Mouse (Mus musculus) WW6 (cell line): ENCODE measurements around the gene Prune1.
A peak's percentile ranks its signal among the peaks of the same experiment; 100 is the strongest.

Source experiments
- DNase-seq: peaks from one replicate; pipeline ENCODE4 v3.0.0-alpha.2; 2013; ENCODE audit warnings: low read depth, low spot score

Prune1 gene

DNA sequence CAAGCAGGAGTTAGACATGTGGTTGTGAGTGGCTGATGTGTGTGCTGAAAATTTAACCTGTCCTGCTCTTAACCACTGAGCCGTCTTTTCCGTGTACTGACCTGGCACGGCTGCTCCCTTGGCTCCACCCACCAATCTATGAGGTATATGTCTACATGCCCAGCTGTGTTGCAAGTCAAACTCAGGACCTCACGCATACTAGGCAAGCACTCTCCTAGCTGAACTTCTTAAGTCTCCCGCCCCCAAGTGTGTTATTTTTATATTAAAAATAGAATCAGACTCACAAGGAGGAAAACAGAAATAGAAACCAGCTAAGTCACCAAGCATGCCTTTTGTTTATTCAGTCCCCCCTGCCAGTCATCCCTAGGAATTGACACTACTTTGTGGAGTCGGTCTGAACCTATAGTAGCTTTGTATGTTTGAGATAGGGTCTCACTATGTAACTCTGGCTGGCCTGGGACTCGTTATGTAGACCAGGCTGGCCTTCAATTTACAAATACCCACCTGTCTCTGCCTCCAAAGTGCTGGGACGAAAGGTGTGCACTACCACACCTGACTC lies 44.3 kb downstream of the Prune1 start:
- DNase-seq = no peak

GRCm38 (mm10) chr3:95235386-95236301 lies 46.2 kb downstream of the Prune1 start:
- no peak for DNase-seq

GRCm38 (mm10) chr3:95233303-95233980 lies 48.4 kb downstream of the Prune1 start:
- DNase-seq = no peak

- DNase-seq = no peak
Measured at GRCm38 (mm10) chr3:95232771-95233170, 49.1 kb downstream of the Prune1 start.

GRCm38 (mm10) chr3:95231298-95232221 lies 50.3 kb downstream of the Prune1 start, which contains the start of gene Mllt11:
Gene Mllt11, minus strand, starts transcription at chr3:95232171.
- no peak for DNase-seq

- DNase-seq = no peak
Measured at GRCm38 (mm10) chr3:95230495-95231297, 51.2 kb downstream of the Prune1 start.

DNA sequence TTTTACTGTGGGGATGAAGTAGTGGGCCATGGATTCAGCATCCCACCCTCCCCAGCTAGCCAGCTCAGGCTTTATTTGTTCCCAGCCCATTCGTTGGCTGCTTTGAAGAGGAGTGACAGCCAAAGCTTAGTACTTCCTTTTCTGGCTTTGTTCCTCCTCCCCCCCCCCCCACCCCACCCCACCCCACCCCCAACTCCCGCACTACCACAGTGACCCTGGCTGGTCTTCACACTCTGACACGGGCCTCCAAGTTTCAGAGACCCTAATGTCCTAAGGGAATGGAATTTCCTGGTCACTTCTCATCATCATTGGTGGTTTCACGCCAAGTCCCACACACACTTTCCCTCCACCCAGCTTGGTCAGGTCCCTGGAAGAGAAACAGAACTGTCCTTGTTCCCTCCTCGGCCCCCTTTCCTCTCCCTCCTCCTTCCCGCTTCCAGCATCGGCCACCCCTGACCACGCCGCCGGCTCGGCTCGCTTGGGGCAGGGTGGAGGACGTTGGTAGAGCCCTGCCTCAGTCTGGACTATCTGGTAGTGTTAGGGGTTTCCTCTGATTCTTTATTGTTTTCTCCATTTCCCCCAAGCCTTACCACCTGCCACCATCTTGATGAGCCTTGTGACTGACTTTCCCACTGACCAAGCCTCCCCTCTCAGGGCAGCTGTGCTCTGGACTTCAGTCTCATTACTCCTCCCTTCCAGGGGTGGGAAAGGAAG lies 51.9 kb downstream of the Prune1 start:
- DNase-seq = no peak

DNA sequence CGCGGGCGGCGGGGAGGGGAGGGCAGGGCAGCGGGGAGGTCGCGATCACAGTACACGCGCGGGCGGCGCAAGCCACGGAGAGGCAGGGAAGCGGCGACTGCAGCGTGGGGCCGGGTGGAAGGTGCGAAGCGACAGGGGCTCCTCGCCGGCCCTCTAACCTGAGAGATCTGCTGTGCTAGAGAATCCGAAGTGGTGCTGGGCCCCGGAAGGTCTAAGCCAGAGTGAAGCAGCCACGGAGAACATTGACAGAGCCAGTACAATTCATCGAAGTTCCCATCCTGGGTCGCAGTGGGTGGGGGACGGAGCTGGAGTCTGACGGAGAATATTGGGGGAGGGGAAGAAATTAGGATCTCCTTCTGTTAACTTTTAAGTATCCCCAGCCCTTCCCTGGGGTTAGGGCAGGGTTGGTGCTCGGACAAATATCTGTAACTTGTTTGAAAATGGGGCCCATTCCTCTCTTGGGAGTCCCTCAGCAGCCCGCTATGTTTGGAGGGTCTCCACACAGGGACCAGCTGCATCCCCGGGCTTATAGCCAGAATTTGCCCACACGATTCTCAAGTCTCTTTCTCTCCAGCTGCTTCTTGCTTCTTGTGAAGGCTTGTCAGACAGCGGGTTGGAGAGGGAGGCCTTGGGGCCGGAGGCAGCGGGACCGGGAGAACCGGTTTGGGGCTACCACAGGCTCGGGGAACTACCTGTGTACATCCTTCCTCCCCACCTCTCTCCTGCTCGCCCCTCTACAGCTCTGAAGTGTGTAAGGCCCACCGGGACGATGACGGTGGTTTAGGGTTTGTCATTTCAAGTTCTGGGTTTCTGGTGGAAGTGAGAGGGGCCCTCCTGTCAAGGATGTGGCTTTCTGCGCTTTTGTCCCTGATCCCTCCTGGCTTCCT lies 52.7 kb downstream of the Prune1 start:
- DNase-seq = no peak

- DNase-seq = no peak
Measured at GRCm38 (mm10) chr3:95228148-95228893, 53.6 kb downstream of the Prune1 start, which contains the start of gene Cdc42se1. Gene Cdc42se1, plus strand, starts transcription at chr3:95228732.

- DNase-seq = no peak
Measured at GRCm38 (mm10) chr3:95227214-95227613, 54.7 kb downstream of the Prune1 start.

DNA sequence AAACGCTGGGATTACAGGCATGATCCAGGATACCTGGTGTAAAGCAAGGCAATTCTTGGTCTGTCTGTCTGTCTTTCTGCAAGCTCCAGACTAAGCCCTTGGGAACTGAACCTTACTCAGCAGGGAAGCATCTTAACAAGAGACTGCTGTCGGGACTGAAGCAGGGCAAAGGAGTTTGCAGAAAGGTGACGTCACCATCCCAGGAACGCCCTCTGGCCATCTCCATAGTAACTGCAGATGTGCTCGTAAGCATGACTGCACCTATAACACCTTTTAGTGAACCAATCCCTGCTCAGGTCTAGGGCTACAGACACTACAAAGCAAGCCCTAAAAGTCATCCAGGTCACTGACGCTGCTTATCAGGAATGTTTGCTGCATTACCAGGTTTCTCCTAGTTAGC lies 57.6 kb downstream of the Prune1 start:
- DNase-seq = no peak

DNA sequence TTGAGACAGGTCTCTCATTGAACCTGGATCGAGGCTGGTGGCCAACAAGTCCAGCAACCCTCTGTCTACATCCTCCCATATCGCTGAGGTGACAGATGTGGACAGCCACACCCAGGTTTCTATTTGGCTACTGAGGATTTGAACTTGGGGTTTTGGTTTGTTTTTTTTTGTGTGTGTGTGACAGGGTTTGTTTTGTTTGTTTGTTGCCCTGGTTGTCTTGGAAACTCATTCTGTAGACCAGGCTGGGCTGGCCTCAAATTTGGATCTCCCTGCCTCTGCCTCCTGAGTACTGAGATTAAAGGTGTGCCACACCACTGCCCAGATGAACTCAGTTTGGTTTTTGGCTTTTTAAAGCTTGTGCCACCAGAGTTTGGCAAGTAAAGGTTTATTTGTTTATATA lies 58.8 kb downstream of the Prune1 start:
- DNase-seq = no peak

- DNase-seq = no peak
Measured at GRCm38 (mm10) chr3:95218466-95219137, 63.3 kb downstream of the Prune1 start.

DNA sequence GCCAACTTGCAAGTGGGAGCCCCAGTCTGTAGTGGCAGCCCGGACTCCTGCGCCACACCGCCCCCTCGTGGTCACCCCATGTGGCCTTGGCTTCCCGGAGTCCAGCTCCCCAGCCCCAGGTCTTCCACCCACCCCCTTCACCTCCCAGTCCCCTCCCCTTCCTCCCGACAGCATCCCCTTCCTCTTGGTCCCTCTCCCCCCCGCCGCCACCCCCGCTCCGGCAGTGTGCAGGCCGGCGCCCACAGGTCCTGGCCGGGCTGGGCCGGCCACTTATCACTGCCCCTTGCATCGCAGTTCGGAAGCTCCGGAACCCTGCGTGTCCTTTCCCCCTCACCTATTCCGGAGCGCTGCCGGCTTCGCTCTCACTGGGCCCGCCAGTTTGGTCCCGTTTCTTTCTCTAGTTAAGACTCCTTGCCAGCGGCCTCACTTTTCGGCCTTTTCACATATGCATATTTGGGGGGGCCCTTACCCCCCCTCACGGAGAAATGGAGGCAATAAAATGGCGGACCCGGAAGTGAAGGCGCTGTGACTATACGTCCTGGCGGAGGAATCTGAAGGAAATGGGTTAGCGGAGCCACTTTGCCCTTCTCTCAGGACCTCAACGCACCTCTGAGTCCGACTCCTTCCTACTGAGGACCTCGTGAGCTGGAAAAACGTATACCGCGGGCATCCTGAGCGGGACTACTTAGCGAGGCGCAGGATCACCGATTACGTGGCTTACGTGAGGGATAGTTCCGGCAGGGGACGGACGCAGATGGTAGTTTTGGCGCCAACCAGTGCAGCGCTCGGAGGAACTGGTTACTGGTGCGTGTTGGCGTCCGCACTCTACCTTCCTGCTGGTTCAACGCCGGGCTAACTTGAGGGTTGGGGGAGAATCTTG lies 64.4 kb downstream of the Prune1 start, which contains the start of gene Gabpb2:
TSS of gene Gabpb2 (minus strand) at position 662 of the 880 bp plus-strand sequence.
- peak; percentile 87 for DNase-seq

DNA sequence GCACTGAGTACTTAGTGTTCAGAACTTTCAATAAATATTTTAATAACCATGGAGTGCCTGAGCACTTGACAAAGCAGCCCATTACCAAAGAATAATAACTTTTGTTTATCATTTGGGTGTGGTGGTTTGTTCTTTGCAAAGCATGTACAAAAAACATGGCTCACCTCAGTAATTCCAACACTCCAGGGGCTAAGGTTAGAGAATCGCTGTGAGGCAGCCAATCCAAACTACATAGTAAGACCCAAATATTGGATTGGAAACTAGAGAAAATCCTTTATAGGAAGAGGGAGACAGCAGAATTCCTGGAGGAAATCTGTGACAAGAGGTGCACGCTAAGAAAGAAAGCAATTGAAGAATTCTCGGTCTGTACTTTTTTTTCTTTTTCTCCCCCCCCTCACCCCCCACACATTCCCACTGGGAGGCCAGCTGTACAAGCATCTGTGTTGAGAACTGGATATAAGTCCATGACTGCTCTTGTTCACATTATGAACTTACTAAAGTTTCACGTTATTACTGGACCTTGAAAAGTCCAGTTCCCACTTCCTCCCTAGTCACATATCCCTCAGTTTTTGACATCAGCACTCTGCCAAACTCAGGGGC lies 65.1 kb downstream of the Prune1 start:
- DNase-seq = no peak

DNA sequence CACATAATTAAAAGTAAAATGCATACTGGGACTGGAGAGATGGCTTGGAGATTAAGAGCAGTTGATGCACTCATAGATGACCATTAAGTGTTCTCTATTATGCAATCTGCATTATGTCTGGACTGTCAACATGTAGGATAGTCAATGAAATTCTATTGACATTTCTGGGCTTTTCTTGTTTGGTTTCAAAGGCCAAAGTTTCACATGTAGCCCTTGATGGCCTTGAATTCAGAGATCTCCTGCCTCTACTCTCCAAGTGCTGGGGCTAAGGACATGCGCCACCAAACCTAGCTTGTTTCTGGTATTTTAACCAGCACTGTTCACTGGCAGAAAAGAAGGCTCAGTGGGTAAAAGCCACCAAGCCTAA lies 68.3 kb downstream of the Prune1 start:
- no peak for DNase-seq
